Mouse (Mus musculus) heart, postnatal 14 days (tissue): Measurements from ENCODE around the gene Izumo2. TPM values are rescaled to one million over a fixed set of nuclear protein-coding genes. Genes with fewer than 3 reads are reported as not detected.
A peak's percentile ranks its signal among the peaks of the same experiment; 100 is the strongest.

ENCODE experiments used
- DNase-seq, 2 experiments: peaks; one replicate each; pipeline ENCODE4 v3.0.0; 2021 to 2022
- intact Hi-C: fragments of 180-260 bp; cut with DNase I; formaldehyde crosslinking; loops from one replicate; pipeline ENCODE4 v1.15.1; 2025
- long read RNA-seq, 2 experiments: library from polyadenylated mRNA; stranded (forward); transcript quantifications; one replicate each; pipeline ENCODE4 v2.0.0; 2021
- total RNA-seq, 2 experiments: library from RNA; stranded (reverse); gene quantifications; 2 replicates each; pipeline ENCODE4 v1.2.3; 2021

The Izumo2 gene
- total RNA-seq = not detected
- long read RNA-seq, experiment 1 = 0 reads
- long read RNA-seq, experiment 2 = 0 reads

DNA sequence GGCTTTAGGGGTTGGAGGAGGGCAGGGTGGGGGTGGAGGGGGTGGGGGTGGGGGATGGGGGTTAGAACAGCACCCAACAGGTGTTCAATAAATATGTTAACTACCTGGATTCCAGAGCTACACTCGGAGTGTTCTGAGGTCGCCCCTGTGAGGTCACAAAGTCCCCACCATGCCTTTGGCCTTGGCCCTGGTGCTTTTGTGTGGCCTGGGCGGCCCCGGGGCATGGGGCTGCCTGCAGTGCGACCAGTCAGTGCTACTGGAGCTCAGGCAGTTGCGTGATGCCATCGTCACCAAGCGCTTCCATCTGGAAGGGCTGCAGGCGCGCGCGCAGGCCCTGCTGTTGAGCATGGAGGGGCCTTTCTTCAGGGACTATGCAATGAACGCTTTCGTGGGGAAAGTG is at the start of gene Izumo2:
Gene Izumo2 (plus strand): TSS at position 169 of the 400 bp plus-strand sequence.
- intact Hi-C loops = no loop called here
- DNase-seq = no peak

GRCm38 (mm10) chr7:44661219-44661618 is 47.3 kb upstream of the Izumo2 start:
- no peak for DNase-seq
- intact Hi-C loops = no loop called here

DNA sequence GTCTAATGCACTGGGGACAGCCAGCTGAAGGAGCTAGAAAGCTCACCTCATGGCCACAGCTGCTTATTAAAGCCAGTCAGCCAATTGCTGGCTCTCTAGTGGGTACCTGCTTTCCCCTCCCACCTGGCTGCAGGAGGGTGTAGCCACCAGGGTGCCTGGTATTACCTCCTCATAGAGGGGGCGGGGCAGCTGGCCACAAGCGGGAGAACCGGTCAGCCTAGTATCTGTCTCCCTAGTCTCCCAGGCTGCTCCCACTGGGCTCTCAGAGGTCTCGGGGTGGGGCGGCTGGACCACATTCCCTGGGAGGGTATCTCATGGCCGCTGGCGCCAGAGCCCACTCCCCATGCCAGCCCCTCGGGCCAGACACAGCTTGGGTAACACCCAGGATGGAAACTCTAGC is 46.4 kb upstream of the Izumo2 start:
- no peak for DNase-seq
- intact Hi-C loops = no loop called here

GRCm38 (mm10) chr7:44662569-44662968 is 46.0 kb upstream of the Izumo2 start:
- intact Hi-C loops = no loop called here

DNA sequence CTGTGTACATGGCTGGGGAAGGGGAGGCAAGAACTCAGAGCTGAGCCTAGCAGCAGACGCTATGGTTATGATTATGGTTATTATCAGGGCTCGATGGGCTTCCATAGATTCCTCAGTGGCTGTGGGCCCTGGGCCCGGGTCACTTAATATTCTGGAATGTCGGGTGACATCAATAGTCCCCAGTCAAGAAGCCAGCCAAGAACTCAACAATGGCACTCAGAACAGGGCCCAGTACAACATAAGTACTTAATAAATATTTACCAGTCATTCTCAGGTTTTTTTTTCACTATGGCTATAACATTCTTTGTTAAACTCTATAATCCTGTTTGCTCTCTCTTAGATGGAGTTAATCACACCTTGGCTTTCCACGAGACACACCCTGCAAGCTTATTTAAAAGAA is 45.0 kb upstream of the Izumo2 start:
- intact Hi-C loops = no loop called here
- DNase-seq = no peak

More at GRCm38 (mm10) chr7:44662569-44662968, 46.0 kb upstream of the Izumo2 start:
- DNase-seq = no peak

DNA sequence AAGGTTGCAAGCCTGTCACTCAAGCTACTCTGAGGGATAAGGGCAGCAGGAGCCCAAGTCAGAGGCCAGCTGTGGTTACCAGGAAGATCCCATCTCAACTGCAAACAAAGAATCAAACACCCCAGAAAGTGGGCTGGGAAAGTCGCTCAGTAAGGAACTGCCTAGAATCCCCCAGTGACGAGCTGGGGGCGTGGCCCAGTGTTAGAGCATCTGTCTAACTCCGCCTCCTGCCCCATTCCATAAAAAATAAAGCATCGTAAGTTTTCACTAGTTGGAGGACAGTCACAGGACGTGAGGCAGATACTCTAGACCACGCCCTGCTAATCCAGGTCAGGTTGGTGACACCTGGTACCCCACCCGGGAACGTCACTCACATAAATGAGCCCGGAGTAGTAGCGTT is 43.8 kb upstream of the Izumo2 start:
- DNase-seq = no peak
- intact Hi-C loops = loop anchor here (5.0 kb wide), 1 partner anchor 38 kb away; no protein-coding TSS in a partner anchor

GRCm38 (mm10) chr7:44666462-44666861 is 42.1 kb upstream of the Izumo2 start:
- intact Hi-C loops = loop anchor here (5.0 kb wide), 1 partner anchor 36 kb away; no protein-coding TSS in a partner anchor
- DNase-seq = no peak

GRCm38 (mm10) chr7:44667996-44668738 is 40.4 kb upstream of the Izumo2 start:
- DNase-seq = no peak
- intact Hi-C loops = loop anchor here (5.0 kb wide), 1 partner anchor 34 kb away; no protein-coding TSS in a partner anchor

DNA sequence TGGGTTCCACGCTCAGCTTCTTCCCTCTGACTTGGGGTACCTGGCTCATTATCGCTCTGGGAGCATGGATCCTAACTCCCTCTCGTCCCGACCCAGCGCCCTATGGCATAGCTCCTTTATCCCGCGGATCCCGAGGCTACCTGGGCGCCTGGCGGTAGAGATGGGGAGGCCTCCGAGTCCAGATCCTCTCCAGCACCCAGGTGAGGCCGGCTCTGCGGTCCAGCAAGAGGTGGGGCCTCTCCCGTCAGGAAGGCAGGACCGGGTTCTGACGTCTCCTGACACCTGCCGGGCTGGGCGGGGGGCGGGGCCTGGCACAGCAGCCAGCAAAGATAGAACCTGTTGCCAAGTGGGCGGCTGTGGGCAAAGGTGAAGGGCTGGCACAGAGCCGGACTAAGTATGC is 39.4 kb upstream of the Izumo2 start:
- no peak for DNase-seq
- intact Hi-C loops = loop anchor here (5.0 kb wide), 1 partner anchor 33 kb away; no protein-coding TSS in a partner anchor

- intact Hi-C loops = no loop called here
- DNase-seq = peak; percentile 80 to 87
Measured at GRCm38 (mm10) chr7:44670803-44671202, 37.7 kb upstream of the Izumo2 start, which contains the start of gene Myh14. Myh14 (minus strand) TSS chr7:44670843.

- intact Hi-C loops = no loop called here
- no peak for DNase-seq
Measured at GRCm38 (mm10) chr7:44672193-44672592, 36.3 kb upstream of the Izumo2 start.

- intact Hi-C loops = no loop called here
- no peak for DNase-seq
Measured at GRCm38 (mm10) chr7:44674511-44674910, 34.0 kb upstream of the Izumo2 start.

GRCm38 (mm10) chr7:44675171-44675570 is 33.4 kb upstream of the Izumo2 start:
- no peak for DNase-seq
- intact Hi-C loops = no loop called here

GRCm38 (mm10) chr7:44676126-44676525 is 32.4 kb upstream of the Izumo2 start:
- no peak for DNase-seq
- intact Hi-C loops = no loop called here

DNA sequence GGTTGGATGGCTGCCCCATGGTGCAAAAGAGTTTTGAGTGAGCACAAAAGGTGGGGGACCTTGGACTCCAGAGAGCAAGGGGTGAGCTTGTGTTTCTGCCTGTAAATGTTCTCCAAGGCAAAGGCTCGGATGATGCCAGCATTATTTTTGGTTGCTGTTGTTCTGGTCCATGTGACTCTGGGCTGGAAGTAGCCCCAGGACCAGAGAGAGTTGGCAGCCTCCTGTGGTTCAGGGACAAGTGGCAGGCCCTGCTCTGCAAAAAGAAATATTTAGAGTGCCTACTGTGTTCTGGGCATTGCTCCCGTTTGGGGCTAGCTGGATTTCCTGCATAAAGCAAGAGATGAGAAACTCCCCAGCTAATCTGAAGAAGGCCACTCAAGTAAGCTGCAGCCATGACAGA is 31.9 kb upstream of the Izumo2 start:
- intact Hi-C loops = no loop called here
- DNase-seq = peak; percentile 42 to 60

DNA sequence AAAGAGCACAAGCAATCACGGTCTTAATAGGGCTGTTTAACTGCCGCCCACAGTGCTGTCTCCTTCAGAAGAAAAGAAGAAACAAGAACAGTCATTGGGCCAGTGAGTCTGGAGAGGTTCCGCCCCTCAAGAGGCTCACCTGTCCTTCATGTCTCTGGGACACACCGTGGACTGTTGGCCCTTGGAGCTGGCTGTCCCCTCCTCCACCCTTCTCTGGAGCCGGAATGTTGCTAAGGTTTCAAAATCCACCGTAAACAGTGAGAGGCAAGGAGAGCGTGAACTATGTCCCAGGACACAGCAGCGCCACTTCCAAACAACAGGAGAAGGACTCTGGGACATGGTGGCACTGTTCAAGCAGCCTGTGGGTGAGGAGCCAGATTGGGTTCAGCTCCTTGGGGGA is 24.9 kb upstream of the Izumo2 start:
- DNase-seq = peak; percentile 33 to 50
- intact Hi-C loops = no loop called here

- peak; percentile 39 to 55 for DNase-seq
- intact Hi-C loops = no loop called here
Measured at GRCm38 (mm10) chr7:44685531-44686402, 22.8 kb upstream of the Izumo2 start.

GRCm38 (mm10) chr7:44688890-44689289 is 19.7 kb upstream of the Izumo2 start:
- intact Hi-C loops = no loop called here
- no peak for DNase-seq

GRCm38 (mm10) chr7:44689331-44689730 is 19.2 kb upstream of the Izumo2 start:
- intact Hi-C loops = no loop called here
- no peak for DNase-seq

DNA sequence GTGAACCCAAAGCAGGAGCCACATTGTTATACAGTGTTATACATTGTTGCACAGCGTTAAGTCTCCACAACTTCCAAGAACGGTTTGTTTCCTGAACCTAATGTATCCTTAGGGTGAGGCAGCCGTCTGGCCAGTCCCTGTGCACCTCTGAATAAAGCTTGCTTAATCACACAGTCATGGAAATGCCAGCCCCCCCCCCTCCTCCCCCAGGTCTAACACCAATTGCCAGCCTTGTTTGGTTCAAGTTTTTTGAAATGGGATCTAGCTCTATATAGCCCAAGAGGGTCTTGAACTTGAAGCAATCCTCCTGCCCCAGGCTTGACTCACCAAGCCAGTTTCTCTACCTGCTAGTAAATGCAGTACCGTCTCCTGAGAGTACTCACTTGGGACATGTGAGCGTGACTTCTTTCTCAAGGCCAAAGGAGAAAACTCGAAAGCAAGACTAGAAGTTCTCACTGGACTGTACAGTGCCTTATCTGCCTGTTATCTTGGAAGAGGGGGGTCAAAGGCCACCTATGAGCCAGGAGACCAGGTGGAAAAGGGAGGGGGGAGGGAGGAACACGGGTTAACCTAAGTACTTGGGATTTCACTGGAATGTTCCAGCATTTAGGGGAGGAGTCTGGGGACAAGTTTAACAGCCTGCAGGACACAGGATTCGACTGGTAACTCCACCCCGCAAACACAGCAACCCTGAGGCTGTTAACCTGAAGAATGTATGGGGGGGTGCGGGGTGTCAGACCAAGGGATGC is 14.9 kb upstream of the Izumo2 start:
- intact Hi-C loops = no loop called here
- DNase-seq = no peak

DNA sequence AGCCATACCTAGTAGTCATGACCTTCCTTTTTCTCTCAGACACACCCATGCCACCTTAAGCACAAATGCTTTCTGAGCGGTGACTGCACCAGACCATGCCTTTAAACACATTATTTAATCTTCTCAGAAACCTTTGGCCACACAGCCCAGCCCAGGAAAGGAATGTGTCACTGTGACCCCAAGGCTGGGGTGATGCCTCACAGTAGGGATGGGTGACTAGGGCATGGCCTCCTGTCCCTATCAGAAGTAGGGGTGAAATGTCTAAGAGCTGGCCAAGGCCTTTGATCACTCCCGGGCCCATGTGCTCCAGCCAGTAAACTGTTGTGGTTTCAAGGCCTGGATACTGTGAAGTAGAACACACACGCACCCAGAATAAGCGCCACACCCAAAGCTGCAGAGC is 13.3 kb upstream of the Izumo2 start:
- no peak for DNase-seq
- intact Hi-C loops = no loop called here
